Mouse (Mus musculus): ENCODE results near the gene S100a10. TPM values are rescaled to one million over a fixed set of nuclear protein-coding genes. Genes with fewer than 3 reads are reported as not detected.

S100a10 gene
- polyA plus RNA-seq, 1 experiment, result 104 TPM

- H3K4me3 ChIP-seq (ENCODE audit: insufficient read depth, low read depth, low read length), result no peak overlapping the region
- WGBS, result 69% methylated on average over 4 of the region's 4 CpGs
- no peaks in the 10 kb centered on the region for H3K36me3 ChIP-seq (ENCODE audit: control insufficient read depth, insufficient read depth, low read length)
- TF ChIP-seq POLR2A (IDR thresholded peaks at IDR 0.05; ENCODE audit: low read depth, low read length) (no peak), CTCF (conservative IDR thresholded peaks at IDR 0.05; ENCODE audit: insufficient read depth, insufficient read length, low read depth, low read length) (no peak)
- no peak for DNase-seq
- H3K27me3 ChIP-seq (replicated peaks; ENCODE audit: control insufficient read depth, insufficient read depth, low read length), result no peaks in the 10 kb centered on the region
- peaks cover 23% of the 10 kb centered on the region; the same call in 1 of the 2 replicates for H3K4me1 ChIP-seq (ENCODE audit: control insufficient read depth, insufficient read depth, low read length)
- H3K27ac ChIP-seq (ENCODE audit: insufficient read depth, low read depth, low read length), result no peak overlapping the region
These were observed 38.1 kb downstream of the S100a10 start for GRCm38 (mm10) chr3:93592976-93593375.

GRCm38 (mm10) chr3:93593512-93593911 is 38.6 kb downstream of the S100a10 start:
- H3K27ac ChIP-seq (ENCODE audit: insufficient read depth, low read depth, low read length), result no peak overlapping the region
- peak; percentile 88 for DNase-seq
- no peaks in the 10 kb centered on the region for H3K36me3 ChIP-seq (ENCODE audit: control insufficient read depth, insufficient read depth, low read length)
- H3K4me3 ChIP-seq (ENCODE audit: insufficient read depth, low read depth, low read length), result no peak overlapping the region
- no peaks in the 10 kb centered on the region for H3K27me3 ChIP-seq (replicated peaks; ENCODE audit: control insufficient read depth, insufficient read depth, low read length)
- H3K4me1 ChIP-seq (ENCODE audit: control insufficient read depth, insufficient read depth, low read length), result peaks cover 28% of the 10 kb centered on the region; the same call in 1 of the 2 replicates
- TF ChIP-seq POLR2A (IDR thresholded peaks at IDR 0.05; ENCODE audit: low read depth, low read length) (no peak), CTCF (conservative IDR thresholded peaks at IDR 0.05; ENCODE audit: insufficient read depth, insufficient read length, low read depth, low read length) (peak; percentile 96)
- 71% methylated on average over 1 of the region's 1 CpGs for WGBS

GRCm38 (mm10) chr3:93596632-93597031 is 41.8 kb downstream of the S100a10 start:
- TF ChIP-seq CTCF (conservative IDR thresholded peaks at IDR 0.05; ENCODE audit: insufficient read depth, insufficient read length, low read depth, low read length), result no peak
- no peak for TF ChIP-seq POLR2A (IDR thresholded peaks at IDR 0.05; ENCODE audit: low read depth, low read length)

GRCm38 (mm10) chr3:93597221-93597913 is 42.5 kb downstream of the S100a10 start:
- peak overlapping the region; percentile 89 for H3K27ac ChIP-seq (ENCODE audit: insufficient read depth, low read depth, low read length)
- H3K4me3 ChIP-seq (ENCODE audit: insufficient read depth, low read depth, low read length), result no peak overlapping the region
- peak; percentile 94 for DNase-seq

More at GRCm38 (mm10) chr3:93596632-93597031, 41.8 kb downstream of the S100a10 start:
- Histone ChIP-seq H3K27me3 (replicated peaks; ENCODE audit: control insufficient read depth, insufficient read depth, low read length) (no peaks in the 10 kb centered on the region), H3K4me3 (ENCODE audit: insufficient read depth, low read depth, low read length) (no peak overlapping the region), H3K27ac (ENCODE audit: insufficient read depth, low read depth, low read length) (peak overlapping the region; percentile 85), H3K4me1 (ENCODE audit: control insufficient read depth, insufficient read depth, low read length) (peaks cover 39% of the 10 kb centered on the region; the same call in 1 of the 2 replicates), H3K36me3 (ENCODE audit: control insufficient read depth, insufficient read depth, low read length) (no peaks in the 10 kb centered on the region)
- DNase-seq, result peak; percentile 27
- 56% methylated on average over 1 of the region's 1 CpGs for WGBS

GRCm38 (mm10) chr3:93597970-93598369 is 43.1 kb downstream of the S100a10 start:
- 71% methylated on average over 7 of the region's 7 CpGs for WGBS

More at GRCm38 (mm10) chr3:93597221-93597913, 42.5 kb downstream of the S100a10 start:
- Histone ChIP-seq H3K36me3 (ENCODE audit: control insufficient read depth, insufficient read depth, low read length) (no peaks in the 10 kb centered on the region), H3K27me3 (replicated peaks; ENCODE audit: control insufficient read depth, insufficient read depth, low read length) (no peaks in the 10 kb centered on the region), H3K4me1 (ENCODE audit: control insufficient read depth, insufficient read depth, low read length) (peaks cover 39% of the 10 kb centered on the region; the same call in 1 of the 2 replicates)
- WGBS, result 8% methylated on average over 5 of the region's 5 CpGs
- TF ChIP-seq POLR2A (IDR thresholded peaks at IDR 0.05; ENCODE audit: low read depth, low read length) (no peak), CTCF (conservative IDR thresholded peaks at IDR 0.05; ENCODE audit: insufficient read depth, insufficient read length, low read depth, low read length) (no peak)

GRCm38 (mm10) chr3:93600206-93600605 is 45.3 kb downstream of the S100a10 start:
- TF ChIP-seq CTCF (conservative IDR thresholded peaks at IDR 0.05; ENCODE audit: insufficient read depth, insufficient read length, low read depth, low read length) (no peak), POLR2A (IDR thresholded peaks at IDR 0.05; ENCODE audit: low read depth, low read length) (no peak)
- Histone ChIP-seq H3K4me1 (ENCODE audit: control insufficient read depth, insufficient read depth, low read length) (peaks cover 39% of the 10 kb centered on the region; the same call in 1 of the 2 replicates), H3K27ac (ENCODE audit: insufficient read depth, low read depth, low read length) (peak overlapping the region; percentile 76), H3K27me3 (replicated peaks; ENCODE audit: control insufficient read depth, insufficient read depth, low read length) (no peaks in the 10 kb centered on the region), H3K4me3 (ENCODE audit: insufficient read depth, low read depth, low read length) (no peak overlapping the region), H3K36me3 (ENCODE audit: control insufficient read depth, insufficient read depth, low read length) (no peaks in the 10 kb centered on the region)
- 56% methylated on average over 2 of the region's 2 CpGs for WGBS
- DNase-seq, result peak; percentile 82

More at GRCm38 (mm10) chr3:93597970-93598369, 43.1 kb downstream of the S100a10 start:
- Histone ChIP-seq H3K4me1 (ENCODE audit: control insufficient read depth, insufficient read depth, low read length) (peaks cover 39% of the 10 kb centered on the region; the same call in 1 of the 2 replicates), H3K27ac (ENCODE audit: insufficient read depth, low read depth, low read length) (peak overlapping the region; percentile 89), H3K4me3 (ENCODE audit: insufficient read depth, low read depth, low read length) (no peak overlapping the region), H3K36me3 (ENCODE audit: control insufficient read depth, insufficient read depth, low read length) (no peaks in the 10 kb centered on the region), H3K27me3 (replicated peaks; ENCODE audit: control insufficient read depth, insufficient read depth, low read length) (no peaks in the 10 kb centered on the region)
- TF ChIP-seq CTCF (conservative IDR thresholded peaks at IDR 0.05; ENCODE audit: insufficient read depth, insufficient read length, low read depth, low read length) (no peak), POLR2A (IDR thresholded peaks at IDR 0.05; ENCODE audit: low read depth, low read length) (no peak)
- no peak for DNase-seq

GRCm38 (mm10) chr3:93601903-93602302 is 47.0 kb downstream of the S100a10 start:
- 80% methylated on average over 1 of the region's 1 CpGs for WGBS
- peak overlapping the region; percentile 82 for H3K27ac ChIP-seq (ENCODE audit: insufficient read depth, low read depth, low read length)
- no peaks in the 10 kb centered on the region for H3K27me3 ChIP-seq (replicated peaks; ENCODE audit: control insufficient read depth, insufficient read depth, low read length)
- no peak overlapping the region for H3K4me3 ChIP-seq (ENCODE audit: insufficient read depth, low read depth, low read length)
- H3K4me1 ChIP-seq (ENCODE audit: control insufficient read depth, insufficient read depth, low read length), result peaks cover 33% of the 10 kb centered on the region; the same call in 1 of the 2 replicates
- DNase-seq, result peak; percentile 72
- TF ChIP-seq POLR2A (IDR thresholded peaks at IDR 0.05; ENCODE audit: low read depth, low read length) (no peak), CTCF (conservative IDR thresholded peaks at IDR 0.05; ENCODE audit: insufficient read depth, insufficient read length, low read depth, low read length) (no peak)
- H3K36me3 ChIP-seq (ENCODE audit: control insufficient read depth, insufficient read depth, low read length), result no peaks in the 10 kb centered on the region
